Mouse (Mus musculus) olfactory bulb, adult 2 months (tissue): ENCODE measurements at regions not wholly inside any gene's neighbourhood (a gene's known extent, or its start where the extent isn't known, plus 50 kb on each side); places are given as distances from the start of the nearest gene placed in this dataset.

Experiments
- CTCF ChIP-seq: fragments of 200-500 bp; IDR thresholded peaks from 2 replicates; pipeline ENCODE4 v1.5.1; 2012; ENCODE audit warnings: low read depth, mild to moderate bottlenecking, low read length, moderate library complexity; ENCODE audit not compliant: insufficient read depth
- POLR2A ChIP-seq: fragments of 200-500 bp; IDR thresholded peaks from 2 replicates; pipeline ENCODE4 v1.6.1; 2012; ENCODE audit warnings: mild to moderate bottlenecking, low read depth, low read length, moderate library complexity; ENCODE audit not compliant: insufficient read depth

DNA sequence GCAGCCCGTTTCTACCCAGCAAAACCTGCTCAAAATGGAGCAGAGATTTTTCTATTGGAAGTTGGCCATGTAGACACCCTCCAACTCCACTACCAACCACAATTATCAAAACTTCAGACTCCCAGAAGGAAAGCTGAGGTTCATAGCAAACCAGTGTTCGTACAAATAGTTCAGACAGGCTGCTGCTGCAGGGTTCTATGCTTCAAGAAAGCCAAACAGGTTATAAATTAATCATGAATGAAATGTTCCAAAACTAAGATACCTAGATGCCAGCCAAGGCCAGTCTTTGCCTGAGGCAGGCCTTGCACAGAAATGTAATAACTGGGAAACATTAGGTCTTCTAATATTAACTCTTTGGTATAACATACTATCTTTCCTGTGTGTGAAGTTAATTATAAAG, 158.9 kb downstream of the Il15 start:
- TF ChIP-seq CTCF (no peak), POLR2A (no peak)
